Mouse (Mus musculus): ENCODE measurements around the gene Fbxl21.

DNA sequence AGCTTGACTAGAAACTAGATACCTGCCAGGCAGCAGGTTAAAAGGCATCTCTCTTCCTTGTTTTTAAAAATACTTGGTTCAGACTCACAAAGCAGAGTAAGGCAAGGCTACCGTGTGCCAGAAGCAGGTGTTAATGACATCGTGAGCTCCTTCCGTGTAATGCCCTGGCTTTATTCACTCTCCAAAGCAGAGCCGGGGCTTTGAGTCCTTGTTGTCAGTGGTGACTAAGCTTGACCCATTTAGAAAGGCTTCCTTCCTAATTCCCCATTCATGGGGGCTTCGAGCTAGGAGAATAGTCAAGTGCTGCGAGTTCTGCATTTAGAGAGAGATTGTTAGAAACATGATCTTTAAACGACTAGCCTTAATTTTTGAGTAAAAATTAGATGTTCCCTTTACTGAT is 5.5 kb upstream of the Fbxl21 start:
- TF ChIP-seq CTCF (IDR thresholded peaks at IDR 0.05; ENCODE audit: low read depth) (no peak), EP300 (IDR thresholded peaks at IDR 0.05; ENCODE audit: low read depth) (no peak)

Data from heart, postnatal 0 days (tissue).